Comparison of ENCODE assay signal across 8 mouse cellular contexts in the genomic region with DNA sequence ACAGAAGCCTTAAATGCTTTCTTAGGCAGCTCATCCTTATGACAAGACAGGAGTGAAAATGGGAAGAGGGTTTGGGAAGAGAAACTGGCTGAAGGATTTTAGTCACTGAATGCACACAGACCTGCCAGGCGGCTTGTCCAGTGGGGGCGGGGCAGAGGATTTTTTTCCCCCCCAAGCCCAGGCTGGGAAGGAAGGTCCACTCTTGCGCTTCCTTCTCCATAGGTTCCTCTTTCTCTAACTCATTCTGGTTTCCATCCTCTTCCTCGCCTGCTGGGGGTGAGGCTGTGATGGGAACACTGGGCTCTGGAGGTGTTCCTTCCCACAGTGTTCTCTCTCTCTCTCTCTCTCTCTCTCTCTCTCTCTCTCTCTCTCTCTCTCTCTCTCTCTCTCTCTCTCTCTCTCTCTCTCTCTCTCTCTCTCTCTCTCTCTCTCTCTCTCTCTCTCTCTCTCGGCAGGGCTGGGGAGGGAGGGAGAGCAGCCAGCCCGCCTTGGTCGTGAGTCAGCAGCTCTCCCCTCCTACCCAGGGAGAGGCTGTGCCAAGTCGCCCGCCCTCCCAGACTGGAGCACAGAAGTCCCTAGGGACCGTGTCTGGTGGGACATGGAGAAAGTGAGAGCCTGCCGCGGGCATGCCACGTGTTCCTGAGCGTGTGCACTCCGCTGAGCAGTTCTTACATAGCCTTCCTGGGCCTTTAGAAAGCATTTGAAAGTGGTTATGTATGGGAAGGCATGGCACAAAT.
A peak's percentile ranks its signal among the peaks of the same experiment; 100 is the strongest.
DNase-seq lines count a peak whose midpoint lies in the region.

No protein-coding gene starts in this region.

- H3K4me1 ChIP-seq in heart, embryonic 10.5 days = peaks cover 10% of the 10 kb centered on the region; the same call in 1 of the 2 replicates
- H3K4me1 ChIP-seq in limb, embryonic 10.5 days = peaks cover 13% of the 10 kb centered on the region

- peak; percentile 56 for DNase-seq in brain, embryonic 18.5 days (ENCODE audit: low read depth, low spot score)
- DNase-seq in fibroblast of lung, adult 2 months (ENCODE audit: low read depth) = peak; percentile 69
- peak; percentile 82 for DNase-seq in heart, embryonic 10.5 days (ENCODE audit: low spot score)
- DNase-seq in kidney, adult 9 months = peak; percentile 55
- peak; percentile 55 for DNase-seq in limb, embryonic 10.5 days (ENCODE audit: low spot score)
- peak; percentile 48 for DNase-seq in mesoderm, embryonic 11.5 days (ENCODE audit: low read depth, low spot score)
- DNase-seq in skeletal muscle tissue, adult 2 months (ENCODE audit: low read depth, low spot score) = peak; percentile 91
- no peak for DNase-seq in spleen, postnatal 14 days (ENCODE audit: low spot score in 2 of 2)

- H3K9me3 ChIP-seq in heart, embryonic 10.5 days = no peaks in the 10 kb centered on the region
- no peaks in the 10 kb centered on the region for H3K9me3 ChIP-seq in limb, embryonic 10.5 days (replicated peaks)

- peak overlapping the region; percentile 78 for H3K27ac ChIP-seq in heart, embryonic 10.5 days
- peak overlapping the region; percentile 81 for H3K27ac ChIP-seq in limb, embryonic 10.5 days

- 7% methylated on average over 15 of the region's 15 CpGs for WGBS in heart, embryonic 10.5 days
- WGBS in limb, embryonic 10.5 days = 14% methylated on average over 14 of the region's 15 CpGs

- peak overlapping the region; percentile 45 for H3K4me3 ChIP-seq in heart, embryonic 10.5 days
- peak overlapping the region; percentile 34 for H3K4me3 ChIP-seq in limb, embryonic 10.5 days

- H3K36me3 ChIP-seq in heart, embryonic 10.5 days = no peaks in the 10 kb centered on the region
- H3K36me3 ChIP-seq in limb, embryonic 10.5 days = no peaks in the 10 kb centered on the region

- H3K27me3 ChIP-seq in heart, embryonic 10.5 days (ENCODE audit: insufficient read depth, poor library complexity, severe bottlenecking) = peaks cover 14% of the 10 kb centered on the region; the same call in 1 of the 2 replicates
- 0 out of 2 replicates have a peak, but pooled peaks cover 5% of the 10 kb centered on the region for H3K27me3 ChIP-seq in limb, embryonic 10.5 days (ENCODE audit: low read depth, poor library complexity, severe bottlenecking)

Comparison
In these comparisons a context has a peak if more than half of its experiments do, and no peak if none do; other contexts are left out.
1. DNase-seq: peak in brain, embryonic 18.5 days (single experiment), fibroblast of lung, adult 2 months (single experiment), heart, embryonic 10.5 days (single experiment), kidney, adult 9 months (single experiment), limb, embryonic 10.5 days (single experiment), mesoderm, embryonic 11.5 days (single experiment) and skeletal muscle tissue, adult 2 months (single experiment); none in spleen, postnatal 14 days (0 of 2).